Mouse (Mus musculus) thymus, postnatal 10 days (tissue): Measurements from ENCODE around the gene Mitd1.
A peak's percentile ranks its signal among the peaks of the same experiment; 100 is the strongest.

Source experiments
- DNase-seq, 2 experiments: peaks; one replicate each; pipeline ENCODE4 v3.0.0; 2021; ENCODE audit warnings: low spot score in 2 of 2

The Mitd1 gene

DNA sequence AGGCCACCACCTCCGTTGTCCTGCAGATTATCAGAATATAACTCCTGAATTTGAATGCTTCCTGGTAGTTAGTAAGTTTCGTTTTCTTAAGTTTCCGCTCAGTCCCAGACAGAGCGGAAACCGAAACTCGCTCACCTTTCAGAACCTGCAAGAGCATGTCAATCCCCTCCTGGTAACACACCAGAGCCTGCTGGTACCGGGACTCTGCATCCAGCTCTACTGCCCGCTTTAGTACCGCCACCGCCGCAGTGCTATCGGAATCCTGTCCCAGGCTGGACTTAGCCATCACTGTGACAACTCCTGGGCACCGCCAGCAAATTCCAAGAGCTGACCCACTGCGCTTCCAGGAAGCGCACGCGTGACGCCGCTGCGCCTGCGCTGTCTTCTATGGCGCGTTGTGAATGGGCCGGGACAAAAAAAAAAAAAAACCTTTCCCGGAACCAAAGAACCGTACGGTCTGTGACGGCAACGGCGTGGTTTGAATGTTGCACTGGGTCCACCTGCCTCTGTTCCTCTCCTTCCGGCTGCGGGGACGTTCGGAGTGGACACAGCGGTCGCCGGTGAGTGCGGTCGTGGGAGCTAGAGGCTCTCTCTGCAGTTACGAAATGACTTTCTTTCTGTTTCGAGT, at the start of gene Mitd1, which contains the start of gene Mrpl30:
TSS of gene Mitd1 (minus strand) at position 387 of the 628 bp plus-strand sequence.
TSS of gene Mrpl30 (plus strand) at position 453 of the 628 bp plus-strand sequence.
- peak; percentile 76 to 83 for DNase-seq

DNA sequence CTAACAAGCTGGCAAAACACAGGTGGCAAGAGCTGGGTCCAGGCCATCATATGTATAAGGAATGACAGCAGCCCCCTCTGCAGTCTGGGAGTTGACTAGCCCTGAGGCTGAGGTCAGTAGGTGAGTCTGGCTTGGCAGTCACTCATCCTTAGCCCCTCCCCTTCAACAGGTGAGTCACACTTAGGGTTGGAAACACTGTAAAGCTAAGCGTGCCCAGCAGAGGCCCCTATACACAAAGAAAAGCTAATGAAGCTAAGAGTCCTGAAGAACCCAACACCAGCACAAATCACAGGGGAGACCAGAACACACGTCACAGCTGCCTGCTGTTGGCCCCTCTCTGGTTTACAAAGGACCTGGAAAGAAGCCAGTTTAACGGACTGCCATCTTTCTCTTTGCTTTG, 41.6 kb upstream of the Mitd1 start:
- DNase-seq, result no peak

DNA sequence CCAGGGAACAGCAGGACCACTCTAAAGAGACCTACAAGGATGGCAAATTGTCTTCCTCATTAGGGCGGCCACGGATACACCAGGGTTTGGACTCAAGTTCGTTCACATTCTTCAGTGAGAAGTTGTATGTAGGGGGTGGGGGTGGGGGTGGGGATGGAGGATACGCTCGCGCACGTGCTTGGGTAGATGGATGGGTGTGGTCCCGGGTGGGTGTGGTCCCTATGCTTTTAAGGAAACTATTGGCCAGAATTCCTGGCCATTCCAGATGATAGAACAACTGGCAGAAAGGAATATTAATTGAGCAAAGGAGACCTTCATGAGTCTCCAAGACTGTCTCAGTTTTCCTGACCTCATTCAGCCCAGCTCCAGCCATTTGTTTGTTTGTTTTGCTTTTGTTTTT, 35.8 kb upstream of the Mitd1 start:
- DNase-seq, result no peak

DNA sequence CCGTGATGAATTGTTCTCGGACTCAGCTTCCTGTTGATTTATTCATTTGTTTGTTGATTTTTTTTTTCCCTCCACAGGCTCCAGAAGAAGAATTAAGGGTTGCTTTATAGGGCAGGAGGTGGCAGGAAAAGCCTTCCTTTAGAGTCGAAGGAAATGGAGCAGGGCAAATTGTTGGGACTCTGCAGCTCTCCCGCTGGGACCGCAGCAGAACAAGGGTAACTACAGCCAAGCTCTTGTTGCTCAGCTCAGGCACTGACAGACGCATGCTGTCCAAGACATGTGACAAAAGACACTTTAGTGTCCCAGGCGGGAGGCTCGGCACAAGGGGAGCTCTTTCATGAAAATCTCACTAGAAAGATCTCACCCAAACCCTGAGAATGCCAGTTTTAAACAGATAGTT, 32.3 kb upstream of the Mitd1 start:
- no peak for DNase-seq

DNA sequence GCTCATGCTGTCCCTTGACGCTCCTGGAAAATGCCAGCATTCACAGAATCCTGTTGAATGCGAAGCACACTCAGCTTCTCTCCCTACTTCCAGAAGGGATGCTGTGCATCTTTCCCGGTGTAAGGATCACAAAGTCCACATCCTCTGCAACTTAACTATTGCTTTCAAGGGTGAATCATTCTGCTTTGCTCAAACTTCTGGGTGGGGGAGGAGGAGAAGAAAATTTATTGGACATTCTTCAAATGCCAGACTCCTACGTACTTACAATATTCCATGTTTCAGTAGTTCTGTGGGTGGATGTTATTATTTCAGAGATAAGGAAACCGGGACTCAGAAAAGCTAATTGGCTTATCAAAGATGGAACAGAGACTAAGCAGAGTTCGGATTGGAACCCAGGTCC, 27.9 kb upstream of the Mitd1 start:
- no peak for DNase-seq

DNA sequence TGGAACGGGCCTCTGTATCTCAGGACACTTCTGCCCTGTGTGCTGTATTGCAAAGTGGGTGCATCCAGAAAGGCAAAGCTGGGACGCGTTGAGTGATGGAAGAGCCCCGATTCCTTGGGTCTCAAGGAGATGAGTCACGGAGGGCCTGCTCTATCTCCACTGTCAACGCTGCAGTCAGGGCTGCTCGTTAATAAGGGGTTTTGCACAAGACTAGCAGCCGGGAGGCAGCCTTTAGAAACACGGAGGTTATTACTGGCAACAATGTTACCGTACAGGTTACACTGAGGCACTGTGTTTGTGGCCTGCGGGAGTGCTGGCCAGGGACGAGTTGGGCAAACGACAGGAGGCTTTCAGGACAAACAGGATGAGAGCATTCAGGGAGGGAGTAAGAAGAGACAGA, 27.5 kb upstream of the Mitd1 start:
- DNase-seq, result no peak

DNA sequence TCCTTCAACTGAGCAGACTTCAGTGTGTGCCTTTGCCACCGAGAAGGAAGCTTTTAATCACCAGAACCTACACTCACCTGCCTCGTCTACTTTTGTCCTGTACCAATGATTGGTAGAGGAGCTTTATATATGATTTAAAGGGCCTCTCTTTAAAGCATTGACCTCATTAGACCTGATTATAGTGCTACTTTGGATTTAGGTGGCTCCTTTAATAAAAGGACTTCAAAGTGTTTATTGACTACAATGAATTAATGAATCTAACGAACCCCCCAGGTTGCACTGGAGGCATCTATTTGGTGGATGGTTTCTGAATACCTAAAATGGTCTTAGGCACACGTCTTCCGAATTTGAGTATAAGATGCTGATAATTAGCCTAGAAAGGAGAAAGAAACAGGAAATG, 26.2 kb upstream of the Mitd1 start, which contains the start of gene Lyg2:
TSS of gene Lyg2 (minus strand) at position 101 of the 400 bp plus-strand sequence.
- no peak for DNase-seq

DNA sequence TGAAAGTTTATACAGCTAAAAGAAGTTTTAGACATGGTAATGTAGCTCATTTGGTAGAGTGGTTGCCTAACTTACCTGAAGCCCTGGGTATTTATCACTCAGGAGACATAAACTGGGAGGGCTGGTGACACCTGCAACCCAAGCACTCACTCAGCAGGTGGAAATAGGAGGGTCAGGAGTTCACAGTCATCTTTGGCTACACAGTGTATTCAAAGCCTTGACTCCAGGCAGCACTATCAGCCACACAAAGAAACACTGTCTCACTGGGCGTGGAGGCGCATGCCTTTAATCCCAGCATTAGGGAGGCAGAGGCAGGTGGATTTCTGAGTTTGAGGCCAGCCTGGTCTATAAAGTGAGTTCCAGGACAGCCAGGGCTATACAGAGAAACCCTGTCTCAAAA, 22.5 kb upstream of the Mitd1 start:
- DNase-seq, result no peak

DNA sequence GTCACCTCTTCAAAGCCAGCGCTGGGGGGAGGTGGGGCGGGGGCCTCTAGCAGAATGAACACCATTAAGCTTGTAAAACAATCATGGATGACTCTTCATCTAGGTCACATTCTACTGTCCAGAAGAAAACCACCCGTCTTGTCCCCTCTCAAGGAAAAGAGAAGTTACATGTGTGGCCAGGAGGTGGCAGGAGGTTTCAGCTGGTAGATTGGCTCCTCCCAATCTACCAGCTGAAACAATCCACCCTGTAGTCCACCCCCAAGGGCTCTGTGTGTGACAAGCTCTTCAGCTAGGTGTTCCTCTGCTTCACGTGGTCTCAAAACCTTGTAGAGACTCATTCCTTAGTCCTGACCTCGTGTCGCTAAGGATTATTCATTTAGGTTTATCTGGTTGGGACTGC, 13.0 kb upstream of the Mitd1 start:
- DNase-seq, result no peak

DNA sequence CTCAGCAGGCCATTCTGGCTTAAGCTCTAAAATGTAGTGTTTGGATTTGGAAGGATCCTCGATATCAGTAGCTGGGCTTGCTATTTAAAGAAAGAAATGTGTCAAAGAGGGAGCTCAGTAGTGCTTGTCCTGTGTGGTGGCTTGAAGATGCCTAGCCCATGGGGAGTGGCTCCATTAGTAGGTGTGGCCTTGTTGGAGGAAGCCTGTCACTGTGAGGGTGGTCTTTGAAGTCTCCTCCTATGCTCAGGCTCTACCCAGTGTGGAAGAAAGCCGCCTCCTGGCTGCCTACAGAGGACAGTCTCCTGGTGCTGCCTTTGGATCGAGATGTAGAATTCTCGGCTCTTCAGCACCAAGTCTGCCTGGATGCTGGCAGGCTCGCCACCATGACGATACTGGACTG, 10.1 kb upstream of the Mitd1 start:
- no peak for DNase-seq

DNA sequence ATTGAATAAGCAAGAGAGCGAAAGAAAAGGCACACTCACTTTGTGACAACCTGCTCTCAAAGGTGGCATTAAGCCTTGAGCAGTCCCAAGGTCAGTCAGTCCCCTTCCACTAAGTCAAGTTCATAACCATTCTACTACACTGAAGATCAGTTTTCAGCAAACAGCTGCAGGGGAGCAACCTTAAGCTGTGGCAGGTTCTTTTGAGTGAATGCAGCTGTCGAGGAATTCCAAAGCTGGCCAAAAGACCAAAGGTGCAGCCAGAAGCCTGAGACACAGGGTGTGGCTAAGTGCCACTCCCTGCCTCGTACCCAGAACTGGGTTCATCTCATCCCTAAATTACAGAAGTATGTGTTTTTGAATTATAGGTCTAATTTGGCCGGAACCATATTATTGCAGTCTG, 9.6 kb upstream of the Mitd1 start:
- DNase-seq, result no peak

DNA sequence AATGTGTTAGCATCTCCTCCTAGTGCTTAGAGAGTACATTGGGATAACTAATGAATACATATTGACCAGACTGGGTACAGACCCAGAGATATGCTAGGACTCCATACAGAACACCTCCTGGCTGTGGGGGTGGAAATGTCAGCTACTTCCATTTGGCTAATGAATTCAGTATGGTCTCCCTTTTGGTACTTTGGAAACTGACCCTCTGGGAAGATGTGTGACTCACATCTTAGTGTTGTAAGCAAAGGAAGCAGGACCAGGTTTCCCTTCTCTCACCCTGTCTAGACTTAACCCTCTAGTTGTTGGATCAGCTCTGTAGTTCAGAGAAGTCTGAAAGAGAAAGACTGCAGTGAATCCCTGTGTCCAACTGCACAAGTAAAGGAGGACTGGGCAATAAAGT, 4.4 kb upstream of the Mitd1 start:
- DNase-seq, result no peak

DNA sequence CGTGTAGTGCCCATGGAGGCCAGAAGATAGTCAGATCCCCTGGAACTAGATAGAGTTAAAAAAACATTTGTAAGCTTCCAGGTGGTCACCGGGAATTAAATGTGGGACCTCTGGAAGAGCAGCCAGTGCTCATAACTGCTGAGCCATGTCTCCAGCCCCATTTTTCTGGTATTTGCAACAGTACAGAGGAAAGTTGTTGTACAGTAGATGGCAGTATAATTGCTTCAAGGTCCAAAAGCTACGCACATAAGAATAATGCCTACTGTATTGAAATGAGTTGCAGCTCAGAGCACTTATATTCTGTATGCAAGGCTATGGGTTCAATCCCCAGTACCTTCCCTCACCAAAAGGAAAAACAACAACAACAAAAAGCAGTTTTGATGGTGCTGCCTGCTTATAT, 1.2 kb upstream of the Mitd1 start:
- no peak for DNase-seq

DNA sequence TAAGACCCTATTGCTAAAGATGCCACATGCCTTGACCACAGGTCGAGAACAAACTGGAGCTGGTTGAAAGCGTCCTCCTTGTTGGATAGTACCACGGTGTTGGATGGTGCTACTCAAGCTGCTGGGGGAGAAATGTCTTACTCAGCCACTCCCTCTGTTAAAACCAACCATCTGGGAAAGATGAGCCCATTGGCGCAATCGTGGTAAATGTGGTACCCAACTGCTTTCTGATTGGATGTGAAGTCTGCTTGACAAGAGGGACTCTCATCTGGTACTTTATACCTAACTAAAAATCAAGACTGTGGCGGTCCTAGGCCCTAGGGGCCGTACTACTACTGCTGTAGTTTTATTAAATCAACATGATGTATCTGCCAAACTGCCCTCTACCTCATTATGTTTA, 1.0 kb downstream of the Mitd1 start:
- no peak for DNase-seq

DNA sequence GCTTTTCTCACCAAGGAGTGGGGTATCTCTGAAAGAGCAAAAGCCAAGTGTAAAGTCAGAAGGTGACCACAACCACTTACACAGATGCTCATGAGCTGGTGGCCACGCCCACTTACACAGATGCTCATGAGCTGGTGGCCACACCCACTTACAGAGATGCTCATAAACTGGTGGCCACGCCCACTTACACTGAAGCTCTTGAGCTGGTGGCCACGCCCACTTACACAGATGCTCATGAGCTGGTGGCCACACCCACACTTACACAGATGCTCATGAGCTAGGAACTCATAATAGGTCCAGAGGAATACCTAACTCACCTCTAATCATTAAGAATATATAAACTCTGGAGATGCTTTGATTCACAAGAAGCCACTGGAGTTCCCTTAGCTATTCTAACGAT, 5.8 kb downstream of the Mitd1 start:
- DNase-seq, result no peak

DNA sequence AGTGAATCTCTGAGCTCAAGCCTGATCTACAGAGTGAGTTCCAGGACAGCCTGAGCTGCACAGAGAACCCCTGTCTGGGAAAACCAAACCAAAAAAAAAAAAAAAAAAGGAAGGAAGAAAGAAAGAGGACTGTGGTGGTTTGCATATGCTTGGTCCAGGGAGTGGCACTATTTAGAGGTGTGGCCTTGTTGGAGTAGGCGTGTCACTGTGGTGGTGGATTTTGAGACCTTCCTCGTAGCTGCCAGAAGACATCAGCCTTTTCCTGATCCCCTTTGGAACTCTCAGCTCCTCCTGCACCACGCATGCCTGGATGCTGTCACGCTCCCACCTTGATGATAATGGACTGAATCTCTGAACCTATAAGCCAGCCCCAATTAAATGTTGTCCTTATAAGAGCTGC, 6.8 kb downstream of the Mitd1 start:
- DNase-seq, result no peak

DNA sequence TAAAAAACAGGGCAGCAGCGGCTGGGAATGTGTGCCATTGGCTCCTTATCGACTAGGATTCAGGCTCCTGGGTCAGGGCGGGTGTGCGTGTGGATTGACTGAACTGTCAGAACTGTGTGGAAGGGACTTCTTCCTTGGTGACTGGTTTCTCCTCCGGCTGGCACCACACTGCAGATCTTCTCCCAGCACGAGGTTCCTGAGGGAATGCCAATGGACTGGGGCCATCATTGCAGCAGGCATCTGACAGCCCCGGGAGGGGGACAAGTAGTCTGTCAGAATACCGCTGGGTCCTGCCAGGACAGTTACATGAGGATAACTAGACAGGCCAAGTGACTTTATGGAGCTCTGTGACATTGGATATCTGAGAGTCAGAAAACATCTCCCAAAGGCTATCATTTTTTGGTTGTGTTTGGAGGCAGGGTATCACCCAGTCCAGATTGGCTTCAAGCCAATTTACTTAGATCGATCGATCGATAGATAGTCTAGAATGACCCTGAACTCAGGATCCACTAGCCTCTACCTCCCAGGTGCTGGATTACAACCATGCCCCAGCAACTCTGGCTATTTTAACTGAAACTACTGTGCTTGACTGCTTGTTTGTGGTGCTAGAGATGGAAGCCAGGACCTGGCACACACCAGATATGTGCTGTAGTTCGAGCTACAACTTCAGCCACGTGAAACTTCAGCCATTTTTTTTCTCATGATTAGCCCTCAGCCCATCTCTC, 12.3 kb downstream of the Mitd1 start:
- DNase-seq, result no peak

DNA sequence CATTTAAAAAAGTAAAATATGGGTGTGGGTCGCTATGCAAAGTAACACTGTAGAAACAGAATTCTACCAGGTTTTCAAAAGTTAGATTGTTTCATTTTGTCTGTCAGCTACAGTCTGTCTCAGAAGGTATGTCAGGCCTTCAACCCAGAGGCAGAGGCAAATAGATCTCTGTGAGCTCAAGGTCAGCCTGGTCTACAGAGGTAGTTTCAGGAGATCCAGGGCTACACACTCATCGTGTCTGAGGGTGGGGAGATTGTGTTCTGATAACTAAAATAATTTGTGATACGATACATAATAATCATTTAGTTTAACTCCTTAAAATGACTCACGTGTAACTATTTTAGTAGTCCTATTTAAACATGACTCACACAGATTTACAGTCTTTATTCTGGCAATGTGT, 17.1 kb downstream of the Mitd1 start:
- no peak for DNase-seq

DNA sequence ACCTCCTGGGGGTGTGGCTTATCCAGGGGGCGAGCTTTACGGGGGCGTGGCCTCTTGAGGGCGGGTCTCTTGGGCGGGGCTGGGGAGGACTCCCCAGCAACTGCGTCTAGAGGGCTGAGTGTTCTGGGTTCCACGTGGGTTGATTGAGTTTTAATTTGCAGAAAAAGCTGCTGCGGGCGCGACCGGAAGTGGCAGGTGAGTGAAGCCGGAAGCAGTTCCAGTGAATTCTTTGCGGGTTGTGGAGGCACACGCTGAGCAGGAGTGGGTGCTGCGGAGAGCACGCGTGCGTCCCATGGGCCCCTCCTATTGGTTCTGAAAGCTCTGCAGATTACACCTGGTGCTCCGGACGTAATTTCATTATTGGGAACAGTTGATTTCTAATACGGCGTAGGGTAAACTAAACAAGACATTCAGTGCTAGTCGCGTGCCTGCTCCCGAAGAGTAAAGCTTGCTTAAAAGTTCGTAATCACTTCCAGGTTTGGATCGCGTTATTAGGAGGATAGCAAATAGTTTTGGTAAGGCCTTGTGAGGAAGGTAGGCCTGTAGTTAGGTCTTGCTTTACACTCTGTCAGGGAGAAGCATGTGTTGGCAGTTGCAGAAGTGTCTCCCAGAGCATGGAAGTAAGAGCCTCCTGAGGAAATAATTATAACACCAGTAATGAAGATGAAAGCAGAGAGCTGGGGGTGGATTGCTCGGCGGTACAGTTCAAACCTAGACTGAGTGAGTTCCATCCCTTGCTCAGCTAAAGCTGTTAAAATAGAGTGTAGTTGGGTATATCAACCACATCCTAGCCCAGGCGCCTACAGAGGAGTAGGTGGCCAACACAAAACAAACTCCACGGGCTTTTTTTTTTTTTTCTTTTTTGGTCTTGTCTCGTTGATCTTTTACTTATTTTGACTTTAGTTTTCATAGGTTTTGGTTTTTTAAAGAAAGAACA, 17.8 kb downstream of the Mitd1 start:
- peak; percentile 79 to 83 for DNase-seq

DNA sequence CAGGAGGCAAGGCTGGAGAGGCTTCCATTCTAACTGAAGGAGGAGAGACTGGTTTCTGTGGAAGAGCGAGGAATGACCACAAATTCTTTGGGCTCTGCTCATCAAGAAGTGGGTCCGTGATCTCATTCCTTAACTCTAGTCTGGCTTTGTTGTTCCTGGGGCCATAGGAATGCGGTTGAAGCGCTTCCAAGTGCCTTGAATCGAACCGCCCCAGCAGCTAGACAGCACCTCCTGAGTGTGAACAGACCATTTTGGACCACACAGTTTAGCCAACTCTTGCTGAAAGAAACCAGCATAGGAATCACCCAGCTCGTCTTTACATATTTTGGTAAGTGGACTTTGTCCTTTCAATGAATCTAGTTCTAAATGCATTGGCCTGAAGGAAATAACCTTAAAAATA, 18.5 kb downstream of the Mitd1 start, which contains the start of gene Lipt1:
TSS of gene Lipt1 (plus strand) at position 35 of the 400 bp plus-strand sequence.
- DNase-seq, result peak in 1 of 2 experiments; percentile 9

DNA sequence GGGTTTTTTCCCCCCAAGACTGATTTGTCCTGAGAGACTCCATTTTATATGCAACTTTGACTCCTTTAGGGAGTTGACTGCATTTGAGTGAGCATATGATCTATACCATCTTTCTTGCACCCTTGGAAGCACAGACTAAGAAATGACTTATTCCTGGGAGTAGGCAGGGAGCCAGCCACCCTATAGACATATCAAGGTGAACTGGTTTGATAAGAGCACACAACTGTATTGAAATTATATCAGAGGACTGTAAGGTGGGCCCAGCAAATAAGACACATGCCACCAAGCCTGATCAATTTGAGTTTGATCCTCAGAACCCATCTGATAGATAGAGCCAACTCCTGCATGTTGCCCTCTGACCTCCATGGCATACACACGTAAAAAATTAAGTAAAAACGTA, 20.8 kb downstream of the Mitd1 start:
- DNase-seq, result no peak

DNA sequence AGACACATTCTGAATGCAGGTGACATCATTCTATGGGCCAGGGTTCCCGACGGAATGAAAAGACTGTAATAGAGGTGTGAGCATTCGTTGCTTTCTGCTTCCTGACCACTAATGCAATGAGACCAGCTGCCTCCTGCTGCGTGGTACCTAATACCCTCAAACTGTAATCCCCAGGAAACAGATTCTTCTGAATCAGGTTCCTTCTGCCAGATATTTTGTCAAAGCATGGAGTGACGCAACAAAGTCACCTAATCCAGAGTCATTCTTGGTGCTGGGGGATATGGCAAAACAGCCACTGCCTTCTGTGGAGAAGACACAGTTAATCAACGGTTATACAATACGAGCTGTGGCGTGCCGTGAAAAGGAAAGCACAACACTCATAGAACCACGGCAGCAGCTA, 21.6 kb downstream of the Mitd1 start:
- no peak for DNase-seq
